Mouse (Mus musculus): Measurements from ENCODE around the gene Fzr1. TPM values are rescaled to one million over a fixed set of nuclear protein-coding genes. Genes with fewer than 3 reads are reported as not detected.

Fzr1 gene
- polyA plus RNA-seq, 1 experiment from 2014 or later: 132 TPM

DNA sequence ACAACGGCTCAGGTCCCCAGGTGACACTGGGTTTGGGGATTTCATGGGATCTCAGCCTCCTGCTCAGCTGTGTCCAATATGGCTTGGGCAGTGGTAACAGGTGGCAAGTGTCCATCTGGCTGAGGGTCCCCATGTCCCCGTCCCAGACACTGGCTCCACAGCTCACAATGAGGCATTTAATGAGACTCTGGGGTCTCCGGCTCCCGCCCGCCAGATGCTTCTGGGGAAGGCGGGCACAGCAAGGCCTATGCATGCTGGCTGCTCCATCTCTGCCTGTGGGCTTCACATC, 11.2 kb downstream of the Fzr1 start:
- WGBS: 86% methylated on average over 6 of the region's 6 CpGs
- no peak for DNase-seq (ENCODE audit: low spot score)
- peaks cover 32% of the 10 kb centered on the region for H3K36me3 ChIP-seq (ENCODE audit: control insufficient read depth, insufficient read depth, low read length)
- no peak overlapping the region for H3K9ac ChIP-seq (ENCODE audit: low read length)
- peaks cover 29% of the 10 kb centered on the region for H3K4me1 ChIP-seq (replicated peaks; ENCODE audit: control insufficient read depth, insufficient read depth, low read length)
- H3K4me3 ChIP-seq (ENCODE audit: low read depth, low read length): no peak overlapping the region
- peaks cover 19% of the 10 kb centered on the region for H3K27me3 ChIP-seq (ENCODE audit: control insufficient read depth, insufficient read depth, low read length)
- H3K27ac ChIP-seq (ENCODE audit: low read depth, low read length): no peak overlapping the region
- H3K9me3 ChIP-seq (ENCODE audit: control insufficient read depth, low read length): no peaks in the 10 kb centered on the region
- H3K4me2 ChIP-seq (ENCODE audit: low read depth, low read length, severe bottlenecking): no peak overlapping the region
- no peak for ATAC-seq (replicated peaks; ENCODE audit: low FRiP score)

DNA sequence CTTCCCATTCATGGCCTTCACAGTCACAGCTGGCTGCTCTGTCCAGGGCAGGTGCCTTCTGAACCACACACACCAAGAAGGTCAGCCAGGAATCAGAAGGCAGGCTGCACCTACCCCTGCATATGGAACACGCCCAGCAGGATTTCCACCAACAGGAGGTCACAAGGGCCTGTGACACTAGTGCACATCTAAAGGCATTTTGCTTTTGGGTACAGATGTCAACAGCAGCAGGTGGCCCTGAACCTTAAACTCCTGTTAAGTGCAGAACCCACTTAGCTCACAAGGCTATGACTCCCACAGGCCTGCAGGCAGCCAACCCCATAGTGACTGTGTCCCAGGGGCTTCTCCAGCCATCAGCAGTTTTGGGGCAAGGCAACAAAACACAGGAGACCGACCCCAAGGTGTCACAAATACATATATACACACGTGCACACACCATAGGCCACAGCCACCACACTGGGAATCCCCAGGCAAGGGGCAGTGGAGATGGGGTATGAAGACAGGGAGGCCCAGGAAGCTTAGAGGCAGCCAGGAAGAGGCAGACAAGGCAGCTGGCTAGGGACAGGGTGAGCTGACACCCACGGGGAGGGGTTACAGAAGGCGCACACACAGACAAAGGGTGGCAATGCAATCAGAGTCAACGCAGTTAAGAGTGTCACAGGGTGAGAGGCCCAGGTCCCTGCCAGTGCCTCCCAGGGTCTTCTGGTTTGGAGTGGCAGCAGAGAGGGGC, 11.7 kb downstream of the Fzr1 start:
- 83% methylated on average over 6 of the region's 6 CpGs for WGBS
- no peak overlapping the region for H3K9ac ChIP-seq (ENCODE audit: low read length)
- H3K4me1 ChIP-seq (replicated peaks; ENCODE audit: control insufficient read depth, insufficient read depth, low read length): peaks cover 29% of the 10 kb centered on the region
- no peak overlapping the region for H3K4me2 ChIP-seq (ENCODE audit: low read depth, low read length, severe bottlenecking)
- DNase-seq (ENCODE audit: low spot score): no peak
- no peak overlapping the region for H3K27ac ChIP-seq (ENCODE audit: low read depth, low read length)
- no peaks in the 10 kb centered on the region for H3K9me3 ChIP-seq (ENCODE audit: control insufficient read depth, low read length)
- H3K4me3 ChIP-seq (ENCODE audit: low read depth, low read length): no peak overlapping the region
- H3K36me3 ChIP-seq (ENCODE audit: control insufficient read depth, insufficient read depth, low read length): peaks cover 32% of the 10 kb centered on the region
- ATAC-seq (replicated peaks; ENCODE audit: low FRiP score): no peak
- peaks cover 19% of the 10 kb centered on the region for H3K27me3 ChIP-seq (ENCODE audit: control insufficient read depth, insufficient read depth, low read length)

GRCm38 (mm10) chr10:81365672-81366476, 12.4 kb downstream of the Fzr1 start, which contains the start of gene 4930404N11Rik:
Gene 4930404N11Rik (minus strand): TSS chr10:81365816.
- Histone ChIP-seq H3K9ac (ENCODE audit: low read length) (peak within 1 kb of the TSS; percentile 29), H3K4me3 (ENCODE audit: low read depth, low read length) (no peak within 1 kb of the TSS; the same call in 1 of the 2 replicates), H3K27me3 (ENCODE audit: control insufficient read depth, insufficient read depth, low read length) (peaks cover 19% of the 10 kb centered on the region), H3K9me3 (ENCODE audit: control insufficient read depth, low read length) (no peaks in the 10 kb centered on the region), H3K4me1 (replicated peaks; ENCODE audit: control insufficient read depth, insufficient read depth, low read length) (peaks cover 29% of the 10 kb centered on the region), H3K36me3 (ENCODE audit: control insufficient read depth, insufficient read depth, low read length) (peaks cover 30% of the 10 kb centered on the region), H3K4me2 (ENCODE audit: low read depth, low read length, severe bottlenecking) (peak within 1 kb of the TSS; percentile 53; the same call in 1 of the 2 replicates), H3K27ac (ENCODE audit: low read depth, low read length) (no peak within 1 kb of the TSS)
- DNase-seq (ENCODE audit: low spot score) (peak; percentile 75), ATAC-seq (replicated peaks; ENCODE audit: low FRiP score) (peak; percentile 38)
- WGBS: 15% methylated on average over 12 of the region's 12 CpGs

DNA sequence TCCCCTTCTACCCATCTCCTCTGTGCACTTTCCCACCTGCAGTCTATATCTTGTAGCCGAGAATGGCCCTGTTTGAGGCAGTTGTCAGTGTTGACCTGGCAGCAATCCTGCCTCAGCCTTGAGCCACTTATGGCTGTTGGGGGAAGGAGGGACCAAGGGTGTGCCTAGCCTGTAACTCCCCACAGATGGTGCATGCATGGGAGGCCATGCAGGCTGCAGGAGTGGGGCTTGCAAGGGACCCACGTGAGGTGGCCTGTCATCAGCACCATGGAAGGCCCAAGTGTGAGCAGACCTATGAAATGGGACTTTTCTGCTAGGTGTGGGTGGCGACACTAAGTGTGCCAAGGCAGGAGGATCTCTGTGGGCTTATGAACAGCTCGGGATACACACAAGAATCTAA, 13.2 kb downstream of the Fzr1 start:
- ATAC-seq (replicated peaks; ENCODE audit: low FRiP score) (0 out of 2 replicates have a peak, but pooled peaks have one; percentile 9), DNase-seq (ENCODE audit: low spot score) (no peak)
- Histone ChIP-seq H3K4me2 (ENCODE audit: low read depth, low read length, severe bottlenecking) (no peak overlapping the region), H3K36me3 (ENCODE audit: control insufficient read depth, insufficient read depth, low read length) (peaks cover 24% of the 10 kb centered on the region), H3K9ac (ENCODE audit: low read length) (peak overlapping the region; percentile 29; the same call in 1 of the 2 replicates), H3K9me3 (ENCODE audit: control insufficient read depth, low read length) (no peaks in the 10 kb centered on the region), H3K4me3 (ENCODE audit: low read depth, low read length) (no peak overlapping the region), H3K4me1 (replicated peaks; ENCODE audit: control insufficient read depth, insufficient read depth, low read length) (peaks cover 29% of the 10 kb centered on the region), H3K27ac (ENCODE audit: low read depth, low read length) (no peak overlapping the region), H3K27me3 (ENCODE audit: control insufficient read depth, insufficient read depth, low read length) (peaks cover 19% of the 10 kb centered on the region)
- 36% methylated on average over 4 of the region's 4 CpGs for WGBS

DNA sequence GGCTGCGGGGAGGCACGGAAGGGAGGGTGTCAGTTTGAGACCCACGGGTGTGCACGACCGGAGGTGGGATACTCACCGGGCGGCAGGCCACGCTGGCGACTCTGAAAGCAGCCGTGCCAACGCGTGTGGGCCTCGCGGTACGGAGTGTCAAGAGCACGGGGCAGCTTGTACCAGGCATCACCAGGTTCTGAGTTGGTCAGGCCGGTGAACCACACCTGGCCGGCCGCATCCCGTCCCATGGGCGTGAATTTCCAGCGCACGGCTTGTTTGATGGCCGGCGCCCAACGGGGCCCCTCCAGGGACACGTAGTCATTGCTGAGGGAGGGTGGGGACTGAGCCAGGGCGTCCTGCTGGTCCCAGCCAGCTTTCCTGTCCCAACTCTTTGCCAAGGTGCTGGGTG, 13.7 kb downstream of the Fzr1 start:
- Histone ChIP-seq H3K4me2 (ENCODE audit: low read depth, low read length, severe bottlenecking) (peak overlapping the region; percentile 53), H3K36me3 (ENCODE audit: control insufficient read depth, insufficient read depth, low read length) (peaks cover 21% of the 10 kb centered on the region), H3K4me1 (replicated peaks; ENCODE audit: control insufficient read depth, insufficient read depth, low read length) (peaks cover 29% of the 10 kb centered on the region), H3K27me3 (ENCODE audit: control insufficient read depth, insufficient read depth, low read length) (peaks cover 19% of the 10 kb centered on the region), H3K9me3 (ENCODE audit: control insufficient read depth, low read length) (no peaks in the 10 kb centered on the region), H3K27ac (ENCODE audit: low read depth, low read length) (no peak overlapping the region), H3K9ac (ENCODE audit: low read length) (peak overlapping the region; percentile 29; the same call in 1 of the 2 replicates), H3K4me3 (ENCODE audit: low read depth, low read length) (peak overlapping the region; percentile 24; the same call in 1 of the 2 replicates)
- ATAC-seq (replicated peaks; ENCODE audit: low FRiP score): 0 out of 2 replicates have a peak, but pooled peaks have one; percentile 4
- 16% methylated on average over 28 of the region's 28 CpGs for WGBS
- no peak for DNase-seq (ENCODE audit: low spot score)

- Histone ChIP-seq H3K4me3 (ENCODE audit: low read depth, low read length) (peak overlapping the region; percentile 24), H3K4me2 (ENCODE audit: low read depth, low read length, severe bottlenecking) (peak overlapping the region; percentile 53), H3K27me3 (ENCODE audit: control insufficient read depth, insufficient read depth, low read length) (peaks cover 19% of the 10 kb centered on the region), H3K27ac (ENCODE audit: low read depth, low read length) (no peak overlapping the region), H3K9me3 (ENCODE audit: control insufficient read depth, low read length) (no peaks in the 10 kb centered on the region), H3K36me3 (ENCODE audit: control insufficient read depth, insufficient read depth, low read length) (peaks cover 17% of the 10 kb centered on the region), H3K4me1 (replicated peaks; ENCODE audit: control insufficient read depth, insufficient read depth, low read length) (peaks cover 36% of the 10 kb centered on the region), H3K9ac (ENCODE audit: low read length) (peak overlapping the region; percentile 47)
- ATAC-seq (replicated peaks; ENCODE audit: low FRiP score) (0 out of 2 replicates have a peak, but pooled peaks have one; percentile 3), DNase-seq (ENCODE audit: low spot score) (no peak)
- WGBS: 8% methylated on average over 54 of the region's 54 CpGs
Measured at GRCm38 (mm10) chr10:81363436-81364346, 14.6 kb downstream of the Fzr1 start.

DNA sequence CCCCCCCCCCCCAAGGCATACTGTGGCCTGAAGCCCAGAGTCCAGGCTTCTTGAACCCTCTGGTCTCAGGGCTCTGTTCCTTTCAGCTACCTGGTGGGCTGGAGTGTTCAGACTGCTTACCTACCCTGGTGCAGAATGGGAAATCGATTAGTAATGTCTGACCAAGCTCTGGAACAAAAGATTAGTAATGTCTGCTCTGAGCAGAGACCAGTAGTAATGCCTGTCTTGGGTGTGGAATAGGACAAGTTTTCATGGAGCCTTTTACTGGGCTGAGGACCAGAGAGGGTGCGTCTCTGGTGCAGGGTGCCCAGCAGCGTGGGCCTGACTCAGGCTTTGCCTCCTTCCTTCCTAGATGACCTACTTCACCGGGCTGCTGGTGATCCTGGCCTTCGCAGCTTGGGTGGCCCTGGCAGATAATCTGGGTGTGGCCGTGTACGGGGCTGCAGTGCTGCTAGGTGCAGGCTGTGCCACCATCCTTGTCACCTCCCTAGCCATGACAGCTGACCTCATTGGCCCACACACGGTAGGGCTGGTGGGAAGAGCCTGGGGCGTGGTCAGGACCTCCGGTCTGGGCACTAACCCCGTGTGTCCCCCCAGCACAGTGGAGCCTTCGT, 15.9 kb downstream of the Fzr1 start:
- H3K9ac ChIP-seq (ENCODE audit: low read length): no peak overlapping the region
- no peak for ATAC-seq (replicated peaks; ENCODE audit: low FRiP score)
- peaks cover 36% of the 10 kb centered on the region for H3K4me1 ChIP-seq (replicated peaks; ENCODE audit: control insufficient read depth, insufficient read depth, low read length)
- H3K27ac ChIP-seq (ENCODE audit: low read depth, low read length): no peak overlapping the region
- H3K36me3 ChIP-seq (ENCODE audit: control insufficient read depth, insufficient read depth, low read length): peaks cover 5% of the 10 kb centered on the region; the same call in 1 of the 2 replicates
- 73% methylated on average over 12 of the region's 12 CpGs for WGBS
- no peak for DNase-seq (ENCODE audit: low spot score)
- no peaks in the 10 kb centered on the region for H3K9me3 ChIP-seq (ENCODE audit: control insufficient read depth, low read length)
- peaks cover 19% of the 10 kb centered on the region for H3K27me3 ChIP-seq (ENCODE audit: control insufficient read depth, insufficient read depth, low read length)
- no peak overlapping the region for H3K4me3 ChIP-seq (ENCODE audit: low read depth, low read length)
- H3K4me2 ChIP-seq (ENCODE audit: low read depth, low read length, severe bottlenecking): no peak overlapping the region

GRCm38 (mm10) chr10:81360721-81361120, 17.6 kb downstream of the Fzr1 start:
- H3K27me3 ChIP-seq (ENCODE audit: control insufficient read depth, insufficient read depth, low read length): peaks cover 24% of the 10 kb centered on the region
- no peak for DNase-seq (ENCODE audit: low spot score)
- H3K4me2 ChIP-seq (ENCODE audit: low read depth, low read length, severe bottlenecking): no peak overlapping the region
- ATAC-seq (replicated peaks; ENCODE audit: low FRiP score): no peak
- WGBS: 71% methylated on average over 8 of the region's 8 CpGs
- no peak overlapping the region for H3K9ac ChIP-seq (ENCODE audit: low read length)
- H3K27ac ChIP-seq (ENCODE audit: low read depth, low read length): no peak overlapping the region
- H3K4me1 ChIP-seq (replicated peaks; ENCODE audit: control insufficient read depth, insufficient read depth, low read length): peaks cover 30% of the 10 kb centered on the region
- no peak overlapping the region for H3K4me3 ChIP-seq (ENCODE audit: low read depth, low read length)
- H3K36me3 ChIP-seq (ENCODE audit: control insufficient read depth, insufficient read depth, low read length): no peaks in the 10 kb centered on the region
- H3K9me3 ChIP-seq (ENCODE audit: control insufficient read depth, low read length): no peaks in the 10 kb centered on the region

Measured in forebrain, embryonic 11.5 days (tissue).